Mouse (Mus musculus) layer of hippocampus, adult 9-11 months (tissue): Measurements from ENCODE around the gene Slc11a1.
A peak's percentile ranks its signal among the peaks of the same experiment; 100 is the strongest.
"Not testable (repeated sequence)": the region's sequence is repeated elsewhere in the genome, so short reads cannot be mapped to it uniquely, and the experiment has no call there.

Experiments used
- DNase-seq: peaks from one replicate; pipeline ENCODE4 v3.0.0; 2022

Gene Slc11a1

DNA sequence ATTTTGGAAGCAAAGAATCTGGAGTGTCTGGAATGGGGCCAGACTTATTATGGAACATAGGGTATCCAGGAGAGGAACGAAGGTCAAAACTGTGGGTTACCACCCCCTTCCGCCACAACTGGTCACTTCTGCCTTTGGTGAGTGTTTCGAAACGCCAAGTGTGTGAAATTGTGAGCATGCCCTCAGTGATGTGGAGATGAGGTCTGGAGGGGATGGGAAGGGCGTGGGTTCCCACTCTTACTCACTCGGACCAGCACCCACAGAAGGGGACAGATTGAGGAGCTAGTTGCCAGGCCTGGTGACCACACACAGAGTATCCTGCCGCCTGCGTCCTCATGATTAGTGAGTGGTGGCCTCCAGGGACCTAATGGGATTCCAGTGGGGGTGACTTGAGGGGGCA lies at the start of gene Slc11a1:
Slc11a1 (plus strand) TSS at position 216 of the 400 bp plus-strand sequence.
- DNase-seq = peak; percentile 85

DNA sequence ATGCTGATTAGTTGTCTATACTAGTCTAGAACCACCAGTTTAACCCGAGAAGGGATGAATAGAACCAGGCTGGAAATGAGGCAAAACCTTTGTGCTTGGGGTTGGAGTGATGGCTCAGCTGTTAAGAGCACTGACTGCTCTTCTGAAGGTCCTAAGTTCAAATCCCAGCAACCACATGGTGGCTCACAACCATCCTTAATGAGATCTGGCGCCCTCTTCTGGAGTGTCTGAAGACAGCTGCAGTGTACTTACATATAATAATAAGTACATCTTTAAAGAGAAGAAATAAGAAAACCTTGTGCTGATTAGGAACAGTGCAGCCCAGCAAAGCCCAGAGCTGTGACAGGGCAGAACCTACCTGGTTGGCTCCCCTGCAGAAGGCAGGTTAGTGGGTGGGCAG lies 48.1 kb upstream of the Slc11a1 start:
- DNase-seq = not testable (repeated sequence)

- no peak for DNase-seq
Measured at GRCm38 (mm10) chr1:74329899-74330431, 45.0 kb upstream of the Slc11a1 start.

- no peak for DNase-seq
Measured at GRCm38 (mm10) chr1:74331046-74331681, 43.8 kb upstream of the Slc11a1 start.

- peak; percentile 96 for DNase-seq
Measured at GRCm38 (mm10) chr1:74332241-74332763, 42.7 kb upstream of the Slc11a1 start.

DNA sequence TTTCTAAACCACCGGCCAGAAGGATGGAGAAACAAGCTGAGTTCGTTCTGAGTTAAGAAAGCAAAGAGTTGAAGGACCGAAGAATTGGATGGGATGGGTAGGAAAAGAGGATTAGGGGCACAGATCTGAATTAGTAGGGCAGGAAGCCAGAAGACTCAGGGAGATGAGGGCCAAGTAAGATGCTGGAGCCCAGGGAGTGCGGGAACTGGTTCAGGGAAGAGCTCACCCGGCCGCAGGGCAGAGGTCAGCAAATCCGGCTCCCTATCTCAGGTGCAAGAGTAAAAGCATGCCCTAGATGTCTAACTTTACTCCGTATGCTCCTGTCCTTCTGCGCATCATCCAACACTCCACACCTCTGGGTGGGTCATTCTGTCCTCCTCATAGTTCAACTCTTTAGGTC lies 42.1 kb upstream of the Slc11a1 start:
- no peak for DNase-seq

GRCm38 (mm10) chr1:74334607-74335006 lies 40.4 kb upstream of the Slc11a1 start:
- DNase-seq = no peak

DNA sequence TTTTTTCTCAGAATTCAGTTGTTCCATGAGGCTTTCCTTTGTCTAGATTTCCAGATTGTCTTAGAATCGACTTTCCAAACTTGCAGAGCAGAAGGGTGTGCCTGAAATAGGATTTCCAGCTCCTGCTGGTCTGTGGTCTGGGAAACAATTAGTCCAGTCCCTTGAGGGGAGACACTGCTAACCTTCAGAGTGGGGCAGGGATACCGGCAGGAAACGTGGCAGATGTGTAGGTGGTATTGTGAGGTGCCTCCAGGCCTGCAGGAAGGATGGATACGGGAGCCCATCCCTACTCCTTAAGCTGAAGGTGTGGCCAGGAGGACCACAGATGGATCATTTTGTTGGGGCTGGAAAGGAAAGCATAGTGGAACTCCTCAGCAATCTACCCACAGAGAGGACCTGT lies 40.0 kb upstream of the Slc11a1 start:
- DNase-seq = no peak

- no peak for DNase-seq
Measured at GRCm38 (mm10) chr1:74335436-74336170, 39.4 kb upstream of the Slc11a1 start.

DNA sequence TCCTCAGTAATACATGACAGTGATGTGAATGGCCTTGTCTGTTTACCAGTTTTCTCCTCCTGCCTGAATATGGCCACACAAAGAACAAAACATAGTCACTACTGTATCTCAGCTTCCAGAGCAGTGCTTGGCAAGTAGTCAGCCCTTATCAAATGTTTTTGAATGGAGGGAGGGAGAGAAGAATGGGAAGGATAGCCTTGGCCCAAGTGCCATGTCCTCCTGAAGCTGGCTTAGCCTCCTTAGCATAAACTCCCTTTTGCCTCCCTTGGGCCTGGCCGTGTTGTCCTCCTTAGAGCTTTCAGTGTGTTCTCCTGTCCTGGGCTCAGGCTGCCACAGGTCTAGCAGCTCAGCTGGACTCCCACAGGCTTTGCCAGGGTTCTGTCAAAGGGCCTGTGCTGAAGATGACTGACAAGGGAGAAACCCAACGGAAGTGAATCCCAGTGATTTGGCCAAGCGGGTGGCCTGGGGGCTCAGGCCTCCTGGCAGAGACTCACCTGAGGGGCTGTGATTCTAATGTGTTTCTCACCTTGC lies 37.7 kb upstream of the Slc11a1 start:
- no peak for DNase-seq

DNA sequence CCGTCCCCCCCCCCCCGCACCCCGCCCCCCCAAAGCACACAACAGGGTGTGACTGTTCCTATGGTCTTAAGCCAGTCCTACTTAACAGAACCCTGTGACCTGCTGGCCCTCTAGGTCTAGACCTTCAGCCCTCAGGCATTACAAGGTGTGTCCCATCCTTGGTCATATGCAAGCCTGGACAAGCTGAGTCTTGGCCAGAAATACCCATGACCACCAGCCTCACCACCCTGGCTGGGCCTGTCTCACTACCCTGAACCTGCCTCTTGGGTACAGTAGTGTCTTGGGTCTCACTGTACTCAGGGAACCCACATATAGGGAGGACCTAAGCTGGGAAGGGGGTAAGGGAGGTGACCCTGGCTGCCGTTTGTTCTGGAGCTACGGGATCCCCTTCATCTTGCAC lies 37.0 kb upstream of the Slc11a1 start:
- no peak for DNase-seq

DNA sequence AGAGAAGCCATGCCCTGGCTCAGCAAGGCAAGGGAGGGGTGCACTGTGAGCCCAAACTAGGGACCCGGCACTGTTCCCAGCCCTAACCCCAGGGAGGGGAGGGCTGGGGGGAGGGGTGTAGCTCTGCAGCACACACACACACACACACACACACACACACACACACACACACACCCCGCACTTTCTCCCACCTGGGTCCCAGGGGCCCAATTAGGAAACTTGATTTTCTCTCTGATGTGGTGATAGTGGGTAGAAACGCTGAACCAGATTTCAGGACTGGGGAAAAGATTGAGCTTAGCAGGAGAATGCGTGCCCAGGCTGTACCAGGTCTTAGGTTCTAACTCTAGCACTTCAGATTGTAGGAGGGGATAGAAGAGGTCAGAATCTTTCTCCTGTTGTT lies 36.4 kb upstream of the Slc11a1 start:
- DNase-seq = no peak

GRCm38 (mm10) chr1:74339917-74340316 lies 35.1 kb upstream of the Slc11a1 start:
- no peak for DNase-seq

DNA sequence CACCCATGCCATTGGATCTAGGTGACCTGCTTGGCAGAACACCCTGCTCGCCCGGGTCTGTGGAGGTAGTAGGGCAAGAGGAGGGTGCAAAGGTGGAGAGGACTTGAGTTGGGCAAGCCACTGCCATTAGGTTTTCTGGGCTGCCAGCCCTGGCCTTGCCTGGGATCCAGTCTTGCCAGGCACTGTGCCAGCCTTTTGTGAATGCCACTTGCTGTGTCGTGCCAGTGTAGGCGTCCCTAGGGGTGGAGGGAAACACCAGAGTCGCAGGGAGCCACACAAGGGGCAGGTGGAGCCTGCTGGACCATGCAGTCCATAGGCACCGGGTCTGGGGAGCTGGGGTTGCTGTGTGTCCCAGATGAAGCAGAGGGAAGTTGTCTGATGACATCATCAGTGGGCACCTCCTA lies 34.6 kb upstream of the Slc11a1 start:
- peak; percentile 61 for DNase-seq

DNA sequence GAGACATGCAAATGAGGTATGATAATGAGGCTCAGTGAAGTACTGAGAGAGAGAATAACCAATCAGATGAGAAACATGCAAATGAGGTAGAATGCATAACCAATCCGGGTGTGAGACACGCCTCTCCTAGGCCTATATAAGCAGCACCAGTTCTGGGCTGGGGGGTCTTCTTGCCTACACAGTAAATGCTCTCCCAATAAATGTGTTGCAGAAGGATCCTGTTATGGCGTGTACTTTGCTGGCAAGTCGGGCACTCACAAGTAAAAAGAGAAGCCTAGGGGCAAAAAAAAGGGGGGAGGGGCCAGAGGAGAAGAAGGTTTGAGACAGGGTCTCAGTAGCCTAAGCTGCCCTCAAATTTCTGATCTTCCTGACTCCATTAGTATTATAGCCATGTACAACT lies 34.0 kb upstream of the Slc11a1 start:
- DNase-seq = not testable (repeated sequence)

GRCm38 (mm10) chr1:74341898-74342297 lies 33.1 kb upstream of the Slc11a1 start:
- no peak for DNase-seq

DNA sequence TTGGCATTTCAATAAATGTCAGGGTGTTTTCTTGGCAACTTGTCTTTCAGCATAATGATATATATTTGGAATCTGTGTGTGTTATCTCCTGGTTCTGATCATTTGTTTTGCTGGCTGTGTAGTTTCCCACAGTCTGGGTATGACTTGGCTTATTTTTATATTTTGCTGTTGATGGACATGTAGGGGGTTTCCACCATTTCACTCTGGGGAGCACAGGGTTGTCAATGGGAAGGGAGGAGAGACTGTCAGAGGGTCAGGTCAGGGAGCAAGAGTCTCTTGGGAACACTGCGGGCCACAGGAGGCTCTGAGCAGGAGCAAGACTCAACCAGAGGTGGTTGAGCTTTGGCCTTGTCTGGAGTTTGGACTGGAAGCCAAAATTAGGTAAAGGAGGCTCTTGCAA lies 32.7 kb upstream of the Slc11a1 start:
- DNase-seq = no peak

DNA sequence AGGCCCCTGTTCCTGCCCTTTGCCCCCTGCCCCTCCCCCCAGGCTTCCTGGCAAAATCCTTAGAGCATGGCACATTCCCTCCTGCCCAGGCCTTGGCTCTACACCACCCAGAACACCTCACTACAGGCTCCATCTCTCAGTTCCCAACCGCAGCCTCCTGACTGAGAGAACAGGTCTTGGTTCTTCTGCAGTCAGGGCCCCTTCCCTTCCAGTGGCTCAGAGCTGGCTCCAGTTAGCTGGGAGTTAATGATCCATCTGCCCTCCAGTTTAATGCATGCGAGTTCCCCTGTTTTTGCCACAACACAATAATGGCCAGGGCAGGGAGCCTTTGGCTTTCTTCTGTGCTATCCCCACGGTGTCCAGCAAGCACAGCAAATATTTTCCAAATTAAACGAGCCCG lies 31.8 kb upstream of the Slc11a1 start:
- DNase-seq = no peak

- no peak for DNase-seq
Measured at GRCm38 (mm10) chr1:74344163-74344916, 30.7 kb upstream of the Slc11a1 start.

GRCm38 (mm10) chr1:74351185-74351769 lies 23.7 kb upstream of the Slc11a1 start:
- no peak for DNase-seq

DNA sequence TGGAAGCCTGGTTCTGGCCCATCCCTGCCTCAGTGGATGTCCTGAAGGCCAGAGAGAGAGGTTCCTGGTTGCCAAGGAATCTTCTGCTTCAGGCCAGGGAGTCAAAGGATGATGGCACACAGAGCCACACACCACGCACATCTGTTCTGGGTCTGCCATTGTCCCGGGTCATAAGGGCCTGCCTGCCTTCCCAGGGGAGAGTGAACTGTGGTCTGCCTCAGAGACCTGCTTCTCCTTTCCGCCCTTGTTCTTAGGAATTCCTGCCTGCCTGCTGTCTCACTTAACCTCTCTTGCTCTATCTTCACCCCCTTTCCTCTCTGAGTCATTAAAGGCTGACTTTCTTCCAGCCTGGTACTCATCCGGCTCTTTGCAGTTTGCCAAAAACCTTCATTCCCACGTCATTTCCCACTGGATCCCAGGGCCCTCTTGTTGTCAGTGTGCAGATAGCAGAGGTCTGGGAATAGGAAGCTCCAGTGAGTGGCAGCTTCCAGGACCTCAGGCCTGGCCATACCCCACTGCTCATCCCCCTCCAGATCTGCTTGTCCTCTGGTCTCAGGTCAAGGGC lies 22.4 kb upstream of the Slc11a1 start:
- no peak for DNase-seq
